Mouse (Mus musculus): Measurements from ENCODE around the gene Cog5. TPM values are rescaled to one million over a fixed set of nuclear protein-coding genes. Genes with fewer than 3 reads are reported as not detected.

The Cog5 gene
- polyA plus RNA-seq, 2 experiments, result 36.9 to 39.1 TPM

DNA sequence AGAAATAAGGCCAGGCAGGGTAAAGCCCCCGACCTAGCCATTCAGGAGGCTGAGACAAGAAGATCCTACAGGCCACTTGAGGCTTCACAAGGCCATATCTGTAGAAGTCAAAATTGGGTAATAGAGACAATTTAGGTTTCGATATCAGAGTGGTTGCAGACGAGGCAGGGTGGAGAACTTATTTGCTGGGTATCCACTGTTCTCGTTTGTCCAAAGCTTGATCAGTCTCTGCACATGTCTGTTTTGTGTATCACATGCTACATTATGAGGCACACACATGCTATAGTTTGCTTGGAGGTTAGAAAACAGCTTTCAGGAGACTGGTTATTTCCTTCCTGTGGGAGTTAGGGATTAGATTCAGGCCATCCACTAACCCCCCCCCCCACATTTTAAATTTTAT, 301.2 kb downstream of the Cog5 start:
- H3K4me3 ChIP-seq (replicated peaks; ENCODE audit: low read length), result no peak overlapping the region
- no peaks in the 10 kb centered on the region for H3K9me3 ChIP-seq (ENCODE audit: control insufficient read depth, low read length)
- 0 out of 2 replicates have a peak, but pooled peaks cover 3% of the 10 kb centered on the region for H3K4me1 ChIP-seq (ENCODE audit: control insufficient read depth, insufficient read depth, low read length)
- H3K36me3 ChIP-seq (ENCODE audit: control insufficient read depth, insufficient read depth, low read length), result no peaks in the 10 kb centered on the region
- WGBS, result 77% methylated on average over 4 of the region's 4 CpGs
- no peak overlapping the region for H3K27ac ChIP-seq (replicated peaks; ENCODE audit: low read depth, low read length)
- no peak for TF ChIP-seq POLR2A (IDR thresholded peaks at IDR 0.05; ENCODE audit: borderline replicate concordance, extremely low read depth, insufficient read depth, insufficient read length)
- ATAC-seq (ENCODE audit: low FRiP score, low read depth) (no peak), DNase-seq (ENCODE audit: low spot score) (no peak)
- no peak overlapping the region for H3K4me2 ChIP-seq (replicated peaks; ENCODE audit: low read depth, low read length, severe bottlenecking)
- no peaks in the 10 kb centered on the region for H3K27me3 ChIP-seq (ENCODE audit: control insufficient read depth, insufficient read depth, low read length)
- H3K9ac ChIP-seq (ENCODE audit: low read depth, low read length, severe bottlenecking), result no peak overlapping the region

- WGBS, result 84% methylated on average over 6 of the region's 6 CpGs
- no peaks in the 10 kb centered on the region for H3K36me3 ChIP-seq (ENCODE audit: control insufficient read depth, insufficient read depth, low read length)
- ATAC-seq (ENCODE audit: low FRiP score, low read depth) (0 out of 2 replicates have a peak, but pooled peaks have one; percentile 38), DNase-seq (ENCODE audit: low spot score) (no peak)
- H3K4me2 ChIP-seq (replicated peaks; ENCODE audit: low read depth, low read length, severe bottlenecking), result no peak overlapping the region
- H3K4me3 ChIP-seq (replicated peaks; ENCODE audit: low read length), result no peak overlapping the region
- H3K27ac ChIP-seq (replicated peaks; ENCODE audit: low read depth, low read length), result no peak overlapping the region
- H3K9me3 ChIP-seq (ENCODE audit: control insufficient read depth, low read length), result no peaks in the 10 kb centered on the region
- H3K4me1 ChIP-seq (ENCODE audit: control insufficient read depth, insufficient read depth, low read length), result no peaks in the 10 kb centered on the region
- no peak for TF ChIP-seq POLR2A (IDR thresholded peaks at IDR 0.05; ENCODE audit: borderline replicate concordance, extremely low read depth, insufficient read depth, insufficient read length)
- H3K27me3 ChIP-seq (ENCODE audit: control insufficient read depth, insufficient read depth, low read length), result no peaks in the 10 kb centered on the region
- no peak overlapping the region for H3K9ac ChIP-seq (ENCODE audit: low read depth, low read length, severe bottlenecking)
Measured at GRCm38 (mm10) chr12:31964074-31964473, 309.4 kb downstream of the Cog5 start.

GRCm38 (mm10) chr12:31965517-31966212, 311.0 kb downstream of the Cog5 start:
- H3K27me3 ChIP-seq (ENCODE audit: control insufficient read depth, insufficient read depth, low read length), result no peaks in the 10 kb centered on the region
- H3K36me3 ChIP-seq (ENCODE audit: control insufficient read depth, insufficient read depth, low read length), result no peaks in the 10 kb centered on the region
- WGBS, result 57% methylated on average over 12 of the region's 12 CpGs
- no peaks in the 10 kb centered on the region for H3K4me1 ChIP-seq (ENCODE audit: control insufficient read depth, insufficient read depth, low read length)
- no peak for TF ChIP-seq POLR2A (IDR thresholded peaks at IDR 0.05; ENCODE audit: borderline replicate concordance, extremely low read depth, insufficient read depth, insufficient read length)
- no peaks in the 10 kb centered on the region for H3K9me3 ChIP-seq (ENCODE audit: control insufficient read depth, low read length)
- peak; percentile 64 for ATAC-seq (ENCODE audit: low FRiP score, low read depth)
- H3K4me3 ChIP-seq (replicated peaks; ENCODE audit: low read length), result no peak overlapping the region
- no peak overlapping the region for H3K27ac ChIP-seq (replicated peaks; ENCODE audit: low read depth, low read length)
- no peak overlapping the region for H3K4me2 ChIP-seq (replicated peaks; ENCODE audit: low read depth, low read length, severe bottlenecking)
- no peak overlapping the region for H3K9ac ChIP-seq (ENCODE audit: low read depth, low read length, severe bottlenecking)
- DNase-seq (ENCODE audit: low spot score), result no peak

- ATAC-seq (ENCODE audit: low FRiP score, low read depth) (no peak), DNase-seq (ENCODE audit: low spot score) (no peak)
- H3K9me3 ChIP-seq (ENCODE audit: control insufficient read depth, low read length), result no peaks in the 10 kb centered on the region
- H3K27me3 ChIP-seq (ENCODE audit: control insufficient read depth, insufficient read depth, low read length), result no peaks in the 10 kb centered on the region
- H3K27ac ChIP-seq (replicated peaks; ENCODE audit: low read depth, low read length), result no peak overlapping the region
- WGBS, result 84% methylated on average over 4 of the region's 4 CpGs
- no peak overlapping the region for H3K4me2 ChIP-seq (replicated peaks; ENCODE audit: low read depth, low read length, severe bottlenecking)
- no peak overlapping the region for H3K4me3 ChIP-seq (replicated peaks; ENCODE audit: low read length)
- no peak overlapping the region; the same call in 1 of the 2 replicates for H3K9ac ChIP-seq (ENCODE audit: low read depth, low read length, severe bottlenecking)
- no peaks in the 10 kb centered on the region for H3K36me3 ChIP-seq (ENCODE audit: control insufficient read depth, insufficient read depth, low read length)
- no peaks in the 10 kb centered on the region for H3K4me1 ChIP-seq (ENCODE audit: control insufficient read depth, insufficient read depth, low read length)
- no peak for TF ChIP-seq POLR2A (IDR thresholded peaks at IDR 0.05; ENCODE audit: borderline replicate concordance, extremely low read depth, insufficient read depth, insufficient read length)
Measured at GRCm38 (mm10) chr12:31966405-31966804, 311.7 kb downstream of the Cog5 start.

GRCm38 (mm10) chr12:31967536-31967935, 312.9 kb downstream of the Cog5 start:
- no peak for TF ChIP-seq POLR2A (IDR thresholded peaks at IDR 0.05; ENCODE audit: borderline replicate concordance, extremely low read depth, insufficient read depth, insufficient read length)
- WGBS, result 6% methylated on average over 2 of the region's 2 CpGs
- H3K4me2 ChIP-seq (replicated peaks; ENCODE audit: low read depth, low read length, severe bottlenecking), result no peak overlapping the region
- H3K4me1 ChIP-seq (ENCODE audit: control insufficient read depth, insufficient read depth, low read length), result no peaks in the 10 kb centered on the region
- ATAC-seq (ENCODE audit: low FRiP score, low read depth) (no peak), DNase-seq (ENCODE audit: low spot score) (peak; percentile 74)
- H3K4me3 ChIP-seq (replicated peaks; ENCODE audit: low read length), result no peak overlapping the region
- H3K9me3 ChIP-seq (ENCODE audit: control insufficient read depth, low read length), result no peaks in the 10 kb centered on the region
- no peak overlapping the region for H3K27ac ChIP-seq (replicated peaks; ENCODE audit: low read depth, low read length)
- H3K9ac ChIP-seq (ENCODE audit: low read depth, low read length, severe bottlenecking), result no peak overlapping the region
- H3K27me3 ChIP-seq (ENCODE audit: control insufficient read depth, insufficient read depth, low read length), result no peaks in the 10 kb centered on the region
- no peaks in the 10 kb centered on the region for H3K36me3 ChIP-seq (ENCODE audit: control insufficient read depth, insufficient read depth, low read length)
